Mouse (Mus musculus): Measurements from ENCODE around the gene Duox1. TPM values are rescaled to one million over a fixed set of nuclear protein-coding genes. Genes with fewer than 3 reads are reported as not detected.
A peak's percentile ranks its signal among the peaks of the same experiment; 100 is the strongest.

The Duox1 gene
- polyA plus RNA-seq (2014; fragmentation: Nextera tagmentation; extraction: Ambion mirVana) = 0.13 and 0.15 TPM in 2 replicates

DNA sequence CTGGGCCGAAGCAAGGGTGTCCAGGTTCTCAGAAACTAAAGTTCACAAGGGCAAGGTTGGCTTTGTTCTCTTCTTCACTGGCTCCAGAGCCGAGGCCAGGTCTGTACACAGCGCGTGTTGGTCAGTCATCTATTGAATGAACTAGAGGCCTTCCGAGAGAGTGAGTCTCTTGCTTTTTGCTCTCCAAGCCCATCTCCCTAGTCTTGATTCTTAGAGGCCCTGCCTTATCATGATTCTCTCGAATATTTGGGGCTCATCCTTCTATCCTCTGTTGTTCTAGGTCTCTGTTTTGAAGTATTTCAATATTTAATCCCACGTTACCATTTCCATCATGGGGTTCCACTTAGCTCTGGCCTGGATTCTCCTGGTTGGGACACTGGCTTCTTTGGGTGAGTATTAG lies at the start of gene Duox1:
Gene Duox1 (plus strand): TSS at position 301 of the 400 bp plus-strand sequence.
- H3K4me1 ChIP-seq (ENCODE audit: control insufficient read depth, insufficient read depth, low read length) = no peaks in the 10 kb centered on the region
- H3K9ac ChIP-seq (replicated peaks; ENCODE audit: low read depth, low read length) = no peak within 1 kb of the TSS
- H3K27ac ChIP-seq (ENCODE audit: low read depth, low read length) = no peak within 1 kb of the TSS
- H3K9me3 ChIP-seq (ENCODE audit: control insufficient read depth, low read length) = no peaks in the 10 kb centered on the region
- no peak within 1 kb of the TSS for H3K4me2 ChIP-seq (ENCODE audit: low read depth, low read length)
- no peak for ATAC-seq (ENCODE audit: low read depth)
- H3K36me3 ChIP-seq (ENCODE audit: control insufficient read depth, insufficient read depth, low read length) = no peaks in the 10 kb centered on the region
- WGBS = 93% methylated on average over 7 of the region's 7 CpGs
- H3K27me3 ChIP-seq (ENCODE audit: control insufficient read depth, insufficient read depth, low read length) = peaks cover 16% of the 10 kb centered on the region
- H3K4me3 ChIP-seq (ENCODE audit: low read depth, low read length) = no peak within 1 kb of the TSS

DNA sequence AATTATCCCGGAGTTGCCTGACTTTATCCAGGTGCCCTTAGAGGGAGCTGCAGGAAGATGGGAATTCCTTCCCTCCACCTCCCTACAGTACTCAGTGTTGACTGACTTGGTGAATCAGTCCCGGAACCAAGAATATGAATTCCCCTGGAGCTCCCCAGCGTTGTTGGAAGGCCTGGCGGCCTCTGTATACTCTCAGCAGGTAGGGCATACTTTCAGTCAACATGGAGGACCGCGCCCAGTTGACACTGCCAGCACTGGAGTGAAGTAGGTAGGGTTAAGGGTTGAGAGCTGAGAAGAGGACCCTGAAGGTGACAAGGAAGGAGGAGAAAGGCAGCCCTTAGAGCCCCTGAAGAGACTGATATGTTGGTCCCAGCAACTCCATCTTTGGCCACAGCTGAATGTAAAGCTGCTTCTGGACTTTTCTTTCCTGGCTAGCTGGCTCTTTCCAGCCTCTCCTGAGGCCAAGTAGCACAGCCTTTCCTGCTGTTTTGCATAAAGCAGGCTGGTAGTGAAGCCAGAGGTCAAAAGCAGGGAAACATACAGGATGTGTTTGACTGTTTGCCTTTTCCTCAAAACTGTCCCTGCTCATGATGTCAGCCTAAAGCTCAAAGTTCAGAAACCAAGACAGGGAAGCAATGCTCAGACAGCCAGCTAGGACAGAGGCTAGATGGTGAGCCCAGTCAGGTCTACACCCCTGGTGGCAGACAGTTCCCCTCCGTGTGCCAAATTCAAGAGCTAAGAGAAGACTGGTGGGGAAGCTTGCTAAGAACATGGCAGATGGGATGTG lies 48.9 kb upstream of the Duox1 start:
- Histone ChIP-seq H3K9me3 (ENCODE audit: control insufficient read depth, low read length) (no peaks in the 10 kb centered on the region), H3K4me2 (ENCODE audit: low read depth, low read length) (no peak overlapping the region), H3K4me3 (ENCODE audit: low read depth, low read length) (no peak overlapping the region), H3K4me1 (ENCODE audit: control insufficient read depth, insufficient read depth, low read length) (0 out of 2 replicates have a peak, but pooled peaks cover 5% of the 10 kb centered on the region), H3K9ac (replicated peaks; ENCODE audit: low read depth, low read length) (no peak overlapping the region), H3K27ac (ENCODE audit: low read depth, low read length) (no peak overlapping the region), H3K27me3 (ENCODE audit: control insufficient read depth, insufficient read depth, low read length) (no peaks in the 10 kb centered on the region), H3K36me3 (ENCODE audit: control insufficient read depth, insufficient read depth, low read length) (no peaks in the 10 kb centered on the region)
- no peak for ATAC-seq (ENCODE audit: low read depth)
- 95% methylated on average over 7 of the region's 7 CpGs for WGBS

DNA sequence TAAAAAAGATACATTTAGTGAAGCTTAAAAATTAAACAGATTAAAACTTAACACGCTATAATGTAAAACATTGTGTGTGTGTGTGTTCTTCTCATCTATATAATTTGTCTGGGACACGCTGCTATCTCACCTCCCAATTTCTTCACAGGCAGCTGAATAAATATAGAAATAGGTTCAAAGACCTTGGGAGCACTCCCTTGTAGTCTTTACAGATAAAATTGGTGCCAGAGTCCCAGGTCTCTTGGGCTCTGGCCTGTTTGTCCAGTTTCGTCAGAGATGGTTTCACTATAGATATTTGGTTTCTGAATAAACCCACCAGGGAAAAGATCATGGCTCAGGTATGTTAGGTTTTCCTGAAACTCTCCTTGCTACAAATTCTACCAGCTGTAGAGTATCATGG lies 36.7 kb upstream of the Duox1 start:
- ATAC-seq (ENCODE audit: low read depth) = no peak
- Histone ChIP-seq H3K9ac (replicated peaks; ENCODE audit: low read depth, low read length) (no peak overlapping the region), H3K9me3 (ENCODE audit: control insufficient read depth, low read length) (no peaks in the 10 kb centered on the region), H3K4me2 (ENCODE audit: low read depth, low read length) (no peak overlapping the region), H3K4me3 (ENCODE audit: low read depth, low read length) (no peak overlapping the region), H3K27me3 (ENCODE audit: control insufficient read depth, insufficient read depth, low read length) (no peaks in the 10 kb centered on the region), H3K36me3 (ENCODE audit: control insufficient read depth, insufficient read depth, low read length) (no peaks in the 10 kb centered on the region), H3K27ac (ENCODE audit: low read depth, low read length) (no peak overlapping the region), H3K4me1 (ENCODE audit: control insufficient read depth, insufficient read depth, low read length) (no peaks in the 10 kb centered on the region)
- 91% methylated on average over 3 of the region's 3 CpGs for WGBS

DNA sequence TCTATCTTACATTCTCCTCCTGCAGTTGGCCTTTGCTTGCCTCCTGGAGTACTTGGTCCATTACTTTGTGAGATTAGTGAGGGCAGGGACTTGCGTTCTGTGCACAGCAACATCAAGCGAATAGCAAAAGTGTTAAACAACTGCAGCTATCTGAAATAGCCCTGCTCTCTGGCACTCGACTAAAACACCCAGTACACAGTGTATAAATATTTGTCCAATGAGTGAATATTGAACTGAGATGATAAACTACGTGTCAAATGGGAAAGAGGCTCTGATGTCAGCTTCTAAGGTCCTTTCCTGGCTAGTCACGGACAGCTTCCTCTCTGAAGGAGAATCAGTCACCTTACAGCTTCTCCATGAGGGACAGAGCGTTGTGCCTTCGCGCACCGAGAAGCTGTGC lies 31.4 kb upstream of the Duox1 start:
- ATAC-seq (ENCODE audit: low read depth) = no peak
- H3K4me3 ChIP-seq (ENCODE audit: low read depth, low read length) = no peak overlapping the region
- H3K9me3 ChIP-seq (ENCODE audit: control insufficient read depth, low read length) = no peaks in the 10 kb centered on the region
- H3K36me3 ChIP-seq (ENCODE audit: control insufficient read depth, insufficient read depth, low read length) = no peaks in the 10 kb centered on the region
- no peaks in the 10 kb centered on the region for H3K4me1 ChIP-seq (ENCODE audit: control insufficient read depth, insufficient read depth, low read length)
- no peaks in the 10 kb centered on the region for H3K27me3 ChIP-seq (ENCODE audit: control insufficient read depth, insufficient read depth, low read length)
- 89% methylated on average over 9 of the region's 9 CpGs for WGBS
- H3K4me2 ChIP-seq (ENCODE audit: low read depth, low read length) = no peak overlapping the region
- H3K27ac ChIP-seq (ENCODE audit: low read depth, low read length) = no peak overlapping the region
- no peak overlapping the region for H3K9ac ChIP-seq (replicated peaks; ENCODE audit: low read depth, low read length)

DNA sequence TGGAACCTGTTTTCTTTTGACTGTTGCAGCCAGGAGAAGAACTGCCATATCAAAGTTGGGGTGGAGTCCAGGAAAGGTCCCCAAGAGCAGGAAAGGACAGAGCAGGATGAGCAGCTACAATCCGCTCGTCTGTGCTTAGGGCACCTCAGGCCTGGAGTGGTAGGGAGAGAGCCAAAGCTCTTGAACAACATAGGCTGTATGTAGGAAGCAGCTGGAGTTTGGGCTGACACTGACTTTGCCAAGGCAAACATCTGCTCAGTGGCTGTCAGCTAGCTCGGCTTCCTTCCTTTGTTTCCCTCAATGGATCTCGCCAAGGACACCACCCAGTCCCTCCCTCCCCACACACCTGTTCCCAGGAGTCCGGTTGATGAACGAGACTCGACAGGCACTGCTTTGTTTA lies 29.3 kb upstream of the Duox1 start:
- Histone ChIP-seq H3K4me1 (ENCODE audit: control insufficient read depth, insufficient read depth, low read length) (no peaks in the 10 kb centered on the region), H3K4me2 (ENCODE audit: low read depth, low read length) (no peak overlapping the region), H3K36me3 (ENCODE audit: control insufficient read depth, insufficient read depth, low read length) (no peaks in the 10 kb centered on the region), H3K9me3 (ENCODE audit: control insufficient read depth, low read length) (no peaks in the 10 kb centered on the region), H3K27me3 (ENCODE audit: control insufficient read depth, insufficient read depth, low read length) (no peaks in the 10 kb centered on the region), H3K9ac (replicated peaks; ENCODE audit: low read depth, low read length) (no peak overlapping the region), H3K4me3 (ENCODE audit: low read depth, low read length) (no peak overlapping the region), H3K27ac (ENCODE audit: low read depth, low read length) (no peak overlapping the region)
- no peak for ATAC-seq (ENCODE audit: low read depth)
- 63% methylated on average over 7 of the region's 7 CpGs for WGBS

DNA sequence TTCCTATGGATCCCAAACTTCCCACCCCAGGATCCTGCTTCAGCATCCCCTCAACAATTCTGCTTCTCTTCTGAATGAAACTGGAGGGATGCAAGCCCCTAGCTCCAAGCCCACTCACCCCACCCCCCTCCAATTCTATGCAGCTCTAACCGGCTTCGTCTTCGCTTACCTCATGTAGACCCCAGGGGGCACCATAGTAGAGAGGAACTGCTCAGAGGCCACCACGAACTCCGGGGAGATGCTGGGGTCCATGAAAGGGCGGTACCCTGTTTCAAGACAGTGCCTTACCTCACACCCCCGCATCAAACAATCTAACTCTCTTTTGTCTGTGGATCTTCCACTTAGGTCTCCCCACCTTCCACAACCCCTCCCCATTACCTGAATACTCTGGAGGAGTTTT lies 20.6 kb upstream of the Duox1 start:
- Histone ChIP-seq H3K4me1 (ENCODE audit: control insufficient read depth, insufficient read depth, low read length) (peaks cover 14% of the 10 kb centered on the region; the same call in 1 of the 2 replicates), H3K4me2 (ENCODE audit: low read depth, low read length) (no peak overlapping the region), H3K27ac (ENCODE audit: low read depth, low read length) (no peak overlapping the region), H3K9me3 (ENCODE audit: control insufficient read depth, low read length) (no peaks in the 10 kb centered on the region), H3K9ac (replicated peaks; ENCODE audit: low read depth, low read length) (no peak overlapping the region), H3K36me3 (ENCODE audit: control insufficient read depth, insufficient read depth, low read length) (no peaks in the 10 kb centered on the region), H3K27me3 (ENCODE audit: control insufficient read depth, insufficient read depth, low read length) (peaks cover 36% of the 10 kb centered on the region), H3K4me3 (ENCODE audit: low read depth, low read length) (no peak overlapping the region)
- ATAC-seq (ENCODE audit: low read depth) = no peak
- WGBS = 8% methylated on average over 7 of the region's 7 CpGs

DNA sequence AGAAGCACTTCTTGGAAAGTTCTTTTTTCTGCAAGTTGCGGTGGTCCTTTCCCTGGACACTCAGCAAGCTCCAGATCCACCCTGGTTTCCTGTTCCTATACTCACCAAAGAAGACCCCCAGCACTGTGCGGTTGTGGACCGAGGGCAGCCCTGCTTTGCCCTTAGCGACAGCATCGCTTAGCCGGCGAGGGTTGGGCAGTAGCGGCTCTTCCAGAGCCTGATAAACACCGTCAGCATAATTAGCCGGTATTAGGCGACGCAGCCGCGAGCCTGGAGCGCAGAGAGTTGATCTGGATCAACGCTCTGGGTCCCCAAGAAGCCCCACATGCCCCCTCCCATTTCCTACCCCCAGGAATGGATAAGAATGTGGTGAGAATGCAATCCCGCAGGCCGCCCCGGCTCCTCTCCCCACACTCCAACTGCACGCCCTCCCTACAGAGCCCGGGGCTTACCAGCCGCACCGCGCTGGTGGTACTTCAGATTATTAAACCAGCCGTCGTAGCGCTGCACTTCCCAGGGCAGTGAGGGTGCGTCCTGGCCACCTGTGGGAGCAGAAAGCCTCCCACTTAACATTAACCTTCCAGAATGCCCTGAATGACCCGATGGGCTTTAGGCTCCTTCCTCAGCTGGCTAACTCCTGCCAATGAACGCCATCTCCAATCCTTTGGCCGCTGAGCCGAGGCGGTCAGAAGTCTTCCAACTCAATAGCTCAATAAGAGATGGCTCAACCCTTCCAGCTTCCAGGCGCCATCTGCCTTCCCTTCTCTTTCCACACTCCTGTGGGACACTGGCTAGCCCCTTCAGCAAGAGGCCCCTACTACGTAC lies 18.0 kb upstream of the Duox1 start:
- Histone ChIP-seq H3K4me3 (ENCODE audit: low read depth, low read length) (no peak overlapping the region), H3K36me3 (ENCODE audit: control insufficient read depth, insufficient read depth, low read length) (no peaks in the 10 kb centered on the region), H3K9ac (replicated peaks; ENCODE audit: low read depth, low read length) (no peak overlapping the region), H3K4me1 (ENCODE audit: control insufficient read depth, insufficient read depth, low read length) (peaks cover 23% of the 10 kb centered on the region; the same call in 1 of the 2 replicates), H3K27me3 (ENCODE audit: control insufficient read depth, insufficient read depth, low read length) (peaks cover 62% of the 10 kb centered on the region), H3K9me3 (ENCODE audit: control insufficient read depth, low read length) (no peaks in the 10 kb centered on the region), H3K4me2 (ENCODE audit: low read depth, low read length) (peak overlapping the region; percentile 3; the same call in 1 of the 2 replicates), H3K27ac (ENCODE audit: low read depth, low read length) (no peak overlapping the region)
- under 1% methylated on average over 35 of the region's 35 CpGs for WGBS
- ATAC-seq (ENCODE audit: low read depth) = no peak

DNA sequence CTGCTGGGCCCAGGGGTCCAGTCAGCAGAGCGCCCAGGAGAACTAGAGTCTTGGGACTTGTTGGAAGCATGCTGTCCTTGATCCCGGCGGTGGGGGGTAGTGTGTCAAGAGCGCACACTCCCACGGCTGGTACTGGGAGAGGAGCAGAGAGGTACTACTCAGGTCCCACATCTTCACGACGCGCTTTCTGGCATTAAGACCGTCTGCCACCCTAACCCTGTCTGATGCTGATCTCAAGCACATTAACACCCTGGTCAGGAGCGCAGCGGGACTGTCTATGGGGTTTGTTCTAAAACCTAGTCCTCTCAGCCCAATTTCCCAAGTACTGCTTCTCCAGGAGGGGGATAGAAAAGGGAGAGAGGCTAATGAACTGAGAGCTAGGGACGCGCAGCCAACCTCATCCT lies 17.4 kb upstream of the Duox1 start, which contains the start of gene Duox2:
Gene Duox2 (minus strand): TSS at position 354 of the 404 bp plus-strand sequence.
- H3K4me3 ChIP-seq (ENCODE audit: low read depth, low read length) = peak within 1 kb of the TSS; percentile 7; the same call in 1 of the 2 replicates
- no peaks in the 10 kb centered on the region for H3K9me3 ChIP-seq (ENCODE audit: control insufficient read depth, low read length)
- ATAC-seq (ENCODE audit: low read depth) = no peak
- 2% methylated on average over 13 of the region's 13 CpGs for WGBS
- no peaks in the 10 kb centered on the region for H3K36me3 ChIP-seq (ENCODE audit: control insufficient read depth, insufficient read depth, low read length)
- no peak within 1 kb of the TSS for H3K27ac ChIP-seq (ENCODE audit: low read depth, low read length)
- H3K27me3 ChIP-seq (ENCODE audit: control insufficient read depth, insufficient read depth, low read length) = peaks cover 66% of the 10 kb centered on the region
- H3K9ac ChIP-seq (replicated peaks; ENCODE audit: low read depth, low read length) = no peak within 1 kb of the TSS
- H3K4me1 ChIP-seq (ENCODE audit: control insufficient read depth, insufficient read depth, low read length) = peaks cover 23% of the 10 kb centered on the region; the same call in 1 of the 2 replicates
- H3K4me2 ChIP-seq (ENCODE audit: low read depth, low read length) = peak within 1 kb of the TSS; percentile 17; the same call in 1 of the 2 replicates
